Mouse (Mus musculus) hematopoietic stem cell, adult 5-6 weeks (primary cell): ENCODE data around the gene Kcnt2. TPM values are rescaled to one million over a fixed set of nuclear protein-coding genes. Genes with fewer than 3 reads are reported as not detected.
A peak's percentile ranks its signal among the peaks of the same experiment; 100 is the strongest.

Source experiments
- ATAC-seq, 2 experiments: fragments of 125-278 bp in 1 of 2; replicated peaks in 1 of 2; 2 replicates each; pipeline ENCODE4 v1.8.0; 2016 to 2017; ENCODE audit warnings: inconsistent platforms in 2 of 2, mild to moderate bottlenecking in 2 of 2, moderate number of reproducible peaks in 2 of 2, low read depth in 1 of 2, moderate TSS enrichment in 1 of 2; ENCODE audit not compliant: low FRiP score in 2 of 2, poor library complexity in 2 of 2, severe bottlenecking in 2 of 2, insufficient read depth in 1 of 2, low TSS enrichment in 1 of 2
- total RNA-seq: library from RNA; stranded (forward); fragments of 172-1452, 232-1000 nt; gene quantifications from 2 replicates; pipeline ENCODE4 v1.2.3, GENCODE M21; 2017

The Kcnt2 gene
- not detected in 2 replicates for total RNA-seq

DNA sequence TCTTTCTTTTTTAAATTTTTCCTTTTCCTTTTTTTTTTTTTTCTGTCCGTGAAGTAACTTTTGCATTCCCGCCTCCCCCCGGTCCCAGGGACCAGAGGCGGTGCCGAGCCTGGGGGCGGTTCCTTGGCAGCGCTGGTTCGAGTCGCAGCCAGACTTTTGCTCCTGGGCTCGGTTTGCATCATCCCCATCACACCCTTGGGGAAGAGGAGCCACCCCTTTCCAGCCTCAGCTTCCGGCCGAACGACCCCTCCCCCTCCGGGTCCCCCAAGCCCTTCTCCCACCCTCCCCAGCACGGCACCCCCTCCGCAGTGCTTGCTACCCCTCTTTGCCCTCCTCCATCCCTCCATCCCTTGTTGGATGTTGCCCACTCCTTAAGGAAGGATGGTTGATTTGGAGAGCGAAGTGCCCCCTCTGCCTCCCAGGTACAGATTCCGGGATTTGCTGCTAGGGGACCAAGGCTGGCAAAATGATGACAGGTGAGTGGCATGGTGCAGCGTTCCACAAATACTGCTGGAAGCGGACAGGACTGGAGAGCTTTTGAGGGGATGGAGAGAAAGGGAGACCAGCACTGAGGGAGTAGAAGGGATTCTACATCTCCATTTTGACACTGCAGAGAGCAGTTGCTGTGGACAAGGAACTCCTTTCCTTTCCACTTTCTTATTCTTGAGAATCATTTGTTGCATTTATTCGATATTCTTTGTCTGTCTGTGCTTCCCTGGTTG lies at the start of gene Kcnt2:
Gene Kcnt2 (plus strand): TSS at position 283 of the 722 bp plus-strand sequence.
- ATAC-seq = no peak

- no peak for ATAC-seq
Measured at GRCm38 (mm10) chr1:140205329-140205728, 40.6 kb upstream of the Kcnt2 start.

DNA sequence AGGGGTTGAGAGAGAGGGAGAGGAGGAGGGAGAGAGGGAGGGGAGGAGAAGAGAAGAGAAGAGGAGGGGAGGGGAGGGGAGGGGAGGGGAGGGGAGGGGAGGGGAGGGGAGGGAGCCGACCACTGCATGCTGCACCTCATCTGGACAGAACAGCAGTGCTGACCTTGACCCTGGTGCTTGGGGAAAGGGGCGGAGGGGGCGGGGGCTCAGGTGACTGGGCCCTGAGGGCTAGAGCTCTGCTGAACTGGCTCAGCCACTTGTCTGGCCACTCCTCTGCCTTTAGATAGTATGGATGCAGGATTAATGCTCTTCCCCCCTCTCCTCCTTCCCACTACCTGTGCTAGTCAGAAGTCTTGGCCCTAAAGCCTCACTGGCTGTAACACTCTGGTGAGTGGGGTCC lies 20.7 kb upstream of the Kcnt2 start:
- no peak for ATAC-seq

DNA sequence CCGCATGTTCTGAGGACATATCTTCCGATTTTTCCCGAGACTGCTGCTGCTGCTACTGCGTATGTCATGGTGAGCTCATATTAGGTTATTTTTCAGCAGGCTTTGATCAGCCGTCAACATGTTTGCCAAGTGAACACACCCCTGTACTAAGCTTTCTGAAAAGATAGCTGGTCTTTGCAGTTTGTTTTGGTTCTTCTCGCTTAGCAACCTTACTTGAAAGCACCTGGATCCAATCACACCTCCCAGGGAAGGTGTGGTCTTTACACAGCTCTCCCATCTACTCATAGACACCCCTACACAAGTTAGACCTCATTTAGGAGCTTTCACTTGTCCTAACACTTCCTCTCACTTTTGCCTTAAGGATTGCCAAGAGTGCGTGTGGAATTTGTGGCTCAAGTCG lies 19.3 kb upstream of the Kcnt2 start:
- no peak for ATAC-seq

DNA sequence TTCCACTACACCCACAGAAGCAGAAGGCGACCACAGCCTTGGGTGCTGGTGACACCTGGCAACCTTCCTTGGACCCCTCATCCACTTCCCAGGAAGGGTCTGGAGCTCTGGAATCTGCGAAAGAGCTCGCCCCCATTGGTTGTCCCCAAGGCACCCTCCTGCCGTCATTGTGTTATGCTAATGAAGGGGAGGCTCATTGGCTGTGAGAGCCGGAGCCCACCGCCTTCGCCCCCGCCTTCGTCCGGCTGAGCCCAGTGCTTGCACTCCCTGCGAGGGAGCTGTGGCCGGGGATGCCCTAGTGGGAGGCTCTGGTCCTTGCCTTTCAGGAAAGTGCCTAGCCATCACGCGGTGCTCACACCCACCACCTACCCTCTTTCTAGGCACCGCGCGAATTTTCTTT lies 493 bp upstream of the Kcnt2 start:
- peak; percentile 51 to 67; a peak in 3 of 4 replicates for ATAC-seq

- no peak for ATAC-seq
Measured at GRCm38 (mm10) chr1:140264696-140265095, 18.7 kb downstream of the Kcnt2 start.

- ATAC-seq = no peak
Measured at GRCm38 (mm10) chr1:140266047-140266446, 20.1 kb downstream of the Kcnt2 start.

DNA sequence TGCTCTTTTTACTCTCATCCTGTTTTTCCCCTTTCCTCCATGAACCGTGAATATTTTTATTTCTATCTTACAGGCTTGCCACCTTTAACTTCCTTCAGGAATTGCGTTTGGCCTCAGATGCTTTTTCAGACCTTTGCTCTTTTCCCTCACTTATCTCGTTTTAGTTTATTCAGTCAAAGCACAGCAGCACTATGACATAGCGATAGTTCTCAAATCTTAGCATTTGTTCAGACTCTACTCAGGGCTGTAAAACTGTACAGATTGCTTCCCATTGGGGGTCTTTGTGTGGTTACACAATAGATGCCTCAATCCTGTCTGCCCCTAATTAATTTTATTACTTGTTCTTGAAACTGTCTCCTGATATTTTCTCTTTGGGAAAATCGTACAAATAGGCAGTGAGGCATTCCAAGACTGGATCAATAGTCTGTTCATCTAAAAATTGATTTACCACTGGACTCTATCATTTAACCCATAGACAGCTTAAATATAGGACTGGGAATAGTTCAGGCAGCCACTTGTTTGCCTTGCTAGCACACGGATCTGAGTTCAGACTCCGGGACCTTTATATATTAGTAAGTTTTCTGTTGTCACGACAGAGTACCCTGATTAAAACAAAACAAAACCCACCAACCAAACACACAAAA lies 20.8 kb downstream of the Kcnt2 start:
- ATAC-seq = no peak

DNA sequence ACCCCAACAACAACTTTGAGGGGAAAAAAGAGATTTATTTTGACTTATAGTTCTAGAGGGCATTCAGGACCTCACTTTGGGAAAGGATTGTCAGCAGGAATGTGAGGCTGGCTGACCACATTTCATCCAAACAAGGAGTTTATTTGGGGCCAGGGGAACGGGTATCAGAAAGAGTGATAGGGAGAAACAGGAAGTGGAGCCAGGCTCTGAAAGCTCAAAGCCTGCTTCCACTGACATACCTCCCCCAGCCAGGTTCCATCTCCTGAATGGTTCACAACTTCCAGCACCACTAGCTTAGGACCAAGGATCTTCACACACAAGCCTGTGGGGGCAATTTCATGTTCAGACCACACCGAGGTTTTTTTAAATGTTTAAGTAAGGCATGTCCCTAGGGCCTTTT lies 21.3 kb downstream of the Kcnt2 start:
- no peak for ATAC-seq

DNA sequence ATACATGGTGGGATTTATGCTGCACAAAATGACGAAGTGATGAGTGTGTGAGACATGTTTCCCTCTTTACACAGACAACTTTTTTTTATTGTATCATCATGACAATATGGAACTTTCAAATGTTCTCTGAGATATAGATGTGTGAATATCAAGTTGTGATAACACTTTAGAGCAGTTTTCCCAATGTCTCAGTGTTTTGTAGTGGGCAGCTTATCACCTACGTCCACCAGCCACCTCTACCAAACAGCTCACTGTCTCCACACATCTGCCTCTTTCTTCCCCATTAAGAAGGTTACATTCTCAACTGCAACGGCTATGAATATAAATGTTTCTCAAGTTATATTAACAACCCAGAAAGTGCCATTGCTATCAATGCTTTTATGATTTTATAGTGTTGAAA lies 27.7 kb downstream of the Kcnt2 start:
- ATAC-seq = no peak

GRCm38 (mm10) chr1:140275813-140276212 lies 29.9 kb downstream of the Kcnt2 start:
- no peak for ATAC-seq

DNA sequence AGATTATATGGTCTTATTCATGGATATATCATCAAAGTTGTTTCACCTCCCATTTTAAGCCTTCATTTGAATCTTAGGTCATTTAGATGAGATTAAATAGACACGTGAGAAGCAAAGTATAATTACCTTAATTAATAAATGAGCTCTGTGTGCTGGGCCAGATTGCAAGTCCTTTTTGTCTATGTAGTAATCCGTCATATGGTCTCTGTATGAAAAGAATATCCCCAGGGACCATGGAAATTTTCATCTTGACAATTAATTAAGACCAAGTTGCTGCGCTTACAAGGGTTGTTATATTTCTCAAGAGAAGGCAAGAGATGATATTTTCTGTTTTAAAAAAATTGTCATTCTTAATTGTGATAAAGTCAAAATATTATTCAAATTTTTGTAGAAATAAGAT lies 47.2 kb downstream of the Kcnt2 start:
- no peak for ATAC-seq

DNA sequence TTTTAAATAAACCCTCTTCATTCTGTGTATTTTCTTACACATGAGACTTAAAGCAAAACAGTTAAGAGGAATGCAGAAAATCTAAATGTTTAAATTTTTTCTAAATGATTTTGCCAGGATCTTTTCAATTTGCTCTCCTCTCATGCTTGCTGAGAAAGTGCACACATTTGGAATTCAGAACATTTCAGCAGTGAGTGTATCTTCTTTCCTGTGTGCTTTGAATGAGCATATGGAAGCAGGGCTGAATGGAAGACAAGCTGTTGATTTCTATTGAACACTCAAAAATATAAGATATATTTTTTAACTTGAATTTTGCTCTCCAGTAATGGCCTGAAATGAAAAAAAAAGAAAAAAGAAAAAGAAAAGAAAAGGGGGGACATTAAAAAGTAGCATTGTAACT lies 49.5 kb downstream of the Kcnt2 start:
- no peak for ATAC-seq

DNA sequence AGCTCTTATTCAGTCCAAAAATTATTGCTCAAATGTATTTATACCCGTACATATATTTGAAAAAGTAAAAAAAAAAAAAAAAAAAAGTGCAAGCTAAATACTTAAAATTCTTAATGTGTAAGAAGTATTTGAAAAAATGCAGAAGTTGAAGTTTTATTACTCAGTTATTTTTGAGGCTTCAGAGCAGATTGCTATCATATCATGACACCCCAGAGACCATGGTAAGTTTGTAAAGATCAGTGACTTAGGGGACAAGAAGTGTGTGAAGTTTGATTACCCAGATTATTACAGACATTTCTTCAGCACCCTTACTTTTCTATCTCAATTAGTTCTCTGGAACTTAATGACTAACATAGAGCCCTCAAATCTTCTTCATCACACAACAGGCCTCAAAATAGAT lies 58.3 kb downstream of the Kcnt2 start:
- ATAC-seq = no peak

DNA sequence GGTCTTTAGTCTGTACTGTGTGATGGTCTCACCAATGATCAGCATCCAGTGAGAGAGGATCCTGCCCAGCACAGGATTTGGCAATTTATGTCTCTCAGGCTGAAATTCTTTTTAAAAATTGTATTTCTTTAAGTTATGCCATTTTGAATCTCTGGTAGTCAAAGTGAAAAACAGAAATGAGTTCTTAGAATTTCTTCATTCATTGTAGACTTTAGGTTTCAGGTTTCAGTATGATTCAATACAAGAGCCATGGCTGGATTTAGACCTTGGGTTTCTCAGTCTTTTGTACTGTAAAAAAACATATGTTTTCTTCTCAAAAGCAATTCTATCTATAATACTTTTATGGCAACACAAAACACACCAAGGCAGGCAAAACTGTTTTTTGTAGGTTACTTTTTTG lies 59.4 kb downstream of the Kcnt2 start:
- ATAC-seq = no peak

- no peak for ATAC-seq
Measured at GRCm38 (mm10) chr1:140306339-140306738, 60.4 kb downstream of the Kcnt2 start.

DNA sequence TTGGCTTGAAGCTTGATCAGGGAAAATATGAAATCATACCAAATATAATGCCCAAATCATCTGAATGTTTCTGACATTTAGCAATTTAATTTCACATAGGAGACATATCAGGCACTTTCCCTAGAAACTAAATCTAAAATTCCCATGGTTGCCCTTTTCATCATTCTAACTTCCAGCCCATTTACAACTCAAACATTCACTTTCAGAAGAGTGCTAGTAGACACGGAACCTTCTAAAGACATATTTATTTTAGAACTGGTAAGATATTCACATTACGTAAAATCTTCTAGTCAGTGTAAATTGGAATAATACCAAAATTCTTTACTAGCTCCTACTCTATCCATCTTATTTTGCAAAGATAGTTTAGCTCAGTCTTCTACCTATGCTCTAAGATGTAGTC lies 64.8 kb downstream of the Kcnt2 start:
- no peak for ATAC-seq

- ATAC-seq = no peak
Measured at GRCm38 (mm10) chr1:140325088-140325487, 79.1 kb downstream of the Kcnt2 start.

GRCm38 (mm10) chr1:140326709-140327108 lies 80.8 kb downstream of the Kcnt2 start:
- no peak for ATAC-seq
